Mouse (Mus musculus) T-helper 1 cell (primary cell): ENCODE results near the gene Crhr2.

Source experiments
- in situ Hi-C: fragments of 300-600 bp; cut with MboI, MseI; formaldehyde crosslinking; loops from one replicate; pipeline ENCODE4 v1.15.1; 2025; ENCODE audit warnings: high pct_unique_total_duplicates

The Crhr2 gene

GRCm38 (mm10) chr6:55049186-55049585 lies 83.6 kb downstream of the Crhr2 start:
- in situ Hi-C loops = no loop called here

GRCm38 (mm10) chr6:55045326-55045725 lies 87.5 kb downstream of the Crhr2 start:
- in situ Hi-C loops = no loop called here

GRCm38 (mm10) chr6:55044542-55044941 lies 88.3 kb downstream of the Crhr2 start:
- in situ Hi-C loops = no loop called here

GRCm38 (mm10) chr6:55043206-55043605 lies 89.6 kb downstream of the Crhr2 start:
- in situ Hi-C loops = no loop called here
